Mouse (Mus musculus) R1 (cell line): Measurements from ENCODE around the gene Itih2.

Experiments used
- DNase-seq: peaks from one replicate; pipeline ENCODE4 v3.0.0-alpha.2; 2018; ENCODE audit warnings: low read depth, low spot score

Gene Itih2

GRCm38 (mm10) chr2:10118751-10119150 lies 12.4 kb downstream of the Itih2 start:
- no peak for DNase-seq

GRCm38 (mm10) chr2:10108535-10109189 lies 22.5 kb downstream of the Itih2 start:
- no peak for DNase-seq

GRCm38 (mm10) chr2:10101180-10101579 lies 30.0 kb downstream of the Itih2 start:
- DNase-seq = peak; percentile 69

- DNase-seq = no peak
Measured at GRCm38 (mm10) chr2:10100471-10100870, 30.7 kb downstream of the Itih2 start.

GRCm38 (mm10) chr2:10098598-10099215 lies 32.5 kb downstream of the Itih2 start:
- peak; percentile 55 for DNase-seq

GRCm38 (mm10) chr2:10094327-10095100 lies 36.7 kb downstream of the Itih2 start:
- DNase-seq = no peak

GRCm38 (mm10) chr2:10087256-10087850 lies 43.8 kb downstream of the Itih2 start:
- DNase-seq = no peak

GRCm38 (mm10) chr2:10082737-10083136 lies 48.5 kb downstream of the Itih2 start:
- DNase-seq = no peak

GRCm38 (mm10) chr2:10081453-10082080 lies 49.6 kb downstream of the Itih2 start:
- no peak for DNase-seq

GRCm38 (mm10) chr2:10080310-10081010 lies 50.7 kb downstream of the Itih2 start, which contains the start of the genes Atp5c1 and Kin:
Atp5c1 (minus strand) TSS chr2:10080510.
Kin (plus strand) TSS chr2:10080593.
- peak; percentile 97 for DNase-seq

- no peak for DNase-seq
Measured at GRCm38 (mm10) chr2:10079745-10080309, 51.4 kb downstream of the Itih2 start.

GRCm38 (mm10) chr2:10076675-10077074 lies 54.5 kb downstream of the Itih2 start:
- no peak for DNase-seq

GRCm38 (mm10) chr2:10074470-10074869 lies 56.7 kb downstream of the Itih2 start:
- DNase-seq = no peak

GRCm38 (mm10) chr2:10071751-10072150 lies 59.4 kb downstream of the Itih2 start:
- DNase-seq = no peak

- no peak for DNase-seq
Measured at GRCm38 (mm10) chr2:10058836-10059235, 72.4 kb downstream of the Itih2 start.

GRCm38 (mm10) chr2:10051996-10052395 lies 79.2 kb downstream of the Itih2 start:
- DNase-seq = no peak

GRCm38 (mm10) chr2:10050878-10051277 lies 80.3 kb downstream of the Itih2 start:
- DNase-seq = no peak

- no peak for DNase-seq
Measured at GRCm38 (mm10) chr2:10049456-10049855, 81.7 kb downstream of the Itih2 start.

GRCm38 (mm10) chr2:10048461-10048860 lies 82.7 kb downstream of the Itih2 start, which contains the start of gene Taf3:
Taf3 (minus strand) TSS chr2:10048596.
- DNase-seq = peak; percentile 96

GRCm38 (mm10) chr2:10047758-10048436 lies 83.3 kb downstream of the Itih2 start:
- peak; percentile 35 for DNase-seq
